Mouse (Mus musculus) MEL (cell line): ENCODE measurements around the gene Supt16. TPM values are rescaled to one million over a fixed set of nuclear protein-coding genes. Genes with fewer than 3 reads are reported as not detected.

Experiments used
- DNase-seq: peaks from one replicate; pipeline ENCODE4 v3.0.0; 2011; ENCODE audit warnings: low read depth, low spot score
- H3K27ac ChIP-seq: 2 replicates; pipeline ENCODE4 v1.5.1; 2012; ENCODE audit warnings: low read depth, mild to moderate bottlenecking, control low read depth, low read length, moderate library complexity; ENCODE audit not compliant: control insufficient read depth
- H3K27me3 ChIP-seq, 2 experiments: fragments of 150-350 bp in 1 of 2; sonication (generic) in 1 of 2; 2 replicates each; pipeline ENCODE4 v1.6.1; 2012; ENCODE audit warnings: low read length in 2 of 2, mild to moderate bottlenecking in 2 of 2, improper control_type of control experiment in 1 of 2, moderate library complexity in 1 of 2; ENCODE audit not compliant: insufficient read depth in 2 of 2, control insufficient read depth in 1 of 2
- H3K36me3 ChIP-seq, 2 experiments: 2 replicates each; pipeline ENCODE4 v1.6.1; 2012 to 2014; ENCODE audit warnings: low read length in 2 of 2, improper control_type of control experiment in 1 of 2, inconsistent platforms in 1 of 2, mild to moderate bottlenecking in 1 of 2; ENCODE audit not compliant: insufficient read depth in 2 of 2, control insufficient read depth in 1 of 2
- H3K4me1 ChIP-seq, 2 experiments: fragments of 150-350 bp in 1 of 2; sonication (generic) in 1 of 2; 2 replicates each; pipeline ENCODE4 v1.6.1; 2012; ENCODE audit warnings: low read length in 2 of 2, improper control_type of control experiment in 1 of 2, mild to moderate bottlenecking in 1 of 2; ENCODE audit not compliant: insufficient read depth in 2 of 2, control insufficient read depth in 1 of 2
- H3K4me3 ChIP-seq, 2 experiments: fragments of 150-350 bp in 1 of 2; sonication (generic) in 1 of 2; 2 replicates each; pipeline ENCODE4 v1.5.1; 2012; ENCODE audit warnings: low read depth in 2 of 2, low read length in 2 of 2, mild to moderate bottlenecking in 2 of 2, moderate library complexity in 2 of 2, control low read depth in 1 of 2, improper control_type of control experiment in 1 of 2; ENCODE audit not compliant: control insufficient read depth in 1 of 2, insufficient read depth in 1 of 2
- H3K79me2 ChIP-seq: 2 replicates; pipeline ENCODE4 v1.6.1; 2012; ENCODE audit warnings: mild to moderate bottlenecking, low read length, moderate library complexity; ENCODE audit not compliant: control insufficient read depth, poor library complexity, insufficient read depth
- H3K9ac ChIP-seq: 2 replicates; pipeline ENCODE4 v1.6.1; 2012; ENCODE audit warnings: low read depth, mild to moderate bottlenecking, control low read depth, low read length, moderate library complexity; ENCODE audit not compliant: control insufficient read depth, poor library complexity, severe bottlenecking
- H3K9me3 ChIP-seq: fragments of 150-350 bp; sonication (generic); replicated peaks from 2 replicates; pipeline ENCODE4 v1.6.1; 2012; ENCODE audit warnings: mild to moderate bottlenecking, low read length, improper control_type of control experiment, moderate library complexity; ENCODE audit not compliant: insufficient read depth
- BHLHE40 ChIP-seq: IDR thresholded peaks from 2 replicates; pipeline ENCODE4 v1.6.1; 2012; ENCODE audit warnings: low read depth, mild to moderate bottlenecking, inconsistent platforms, low read length, improper control_type of control experiment, borderline replicate concordance
- CHD2 ChIP-seq: IDR thresholded peaks from 2 replicates; pipeline ENCODE4 v1.6.1; 2011; ENCODE audit warnings: low read length, improper control_type of control experiment
- CTCF ChIP-seq, 3 experiments: IDR thresholded peaks in 2 of 3; conservative IDR thresholded peaks in 1 of 3; 2 replicates each; pipeline ENCODE4 v1.5.1; 2011 to 2012; ENCODE audit warnings: low read length in 3 of 3, low read depth in 2 of 3, mild to moderate bottlenecking in 2 of 3, improper control_type of control experiment in 1 of 3, inconsistent platforms in 1 of 3, mixed read lengths in 1 of 3, moderate library complexity in 1 of 3; ENCODE audit not compliant: control insufficient read depth in 1 of 3, insufficient read depth in 1 of 3, poor library complexity in 1 of 3, severe bottlenecking in 1 of 3
- E2F4 ChIP-seq: IDR thresholded peaks from 2 replicates; pipeline ENCODE4 v1.6.1; 2011; ENCODE audit warnings: low read depth, low read length, improper control_type of control experiment, borderline replicate concordance
- ELF1 ChIP-seq: IDR thresholded peaks from 2 replicates; pipeline ENCODE4 v1.6.1; 2014; ENCODE audit warnings: low read depth, mild to moderate bottlenecking, inconsistent platforms, low read length, improper control_type of control experiment, moderate library complexity
- GABPA ChIP-seq: IDR thresholded peaks from 2 replicates; pipeline ENCODE4 v1.6.1; 2012; ENCODE audit warnings: low read depth, mild to moderate bottlenecking, inconsistent platforms, low read length, improper control_type of control experiment, moderate library complexity
- GATA1 ChIP-seq: IDR thresholded peaks from 2 replicates; pipeline ENCODE4 v1.6.1; 2011; ENCODE audit warnings: low read depth, low read length, improper control_type of control experiment
- JUND ChIP-seq: IDR thresholded peaks from 2 replicates; pipeline ENCODE4 v1.6.1; 2011; ENCODE audit warnings: low read depth, mild to moderate bottlenecking, improper control_type of control experiment, low read length
- KAT2A ChIP-seq: conservative IDR thresholded peaks from 2 replicates; pipeline ENCODE4 v1.6.1; 2012; ENCODE audit warnings: low read depth, low read length, improper control_type of control experiment, inconsistent platforms
- MAX ChIP-seq: IDR thresholded peaks from 2 replicates; pipeline ENCODE4 v1.6.1; 2011; ENCODE audit warnings: low read length, improper control_type of control experiment
- MAZ ChIP-seq: IDR thresholded peaks from 2 replicates; pipeline ENCODE4 v1.6.1; 2012; ENCODE audit warnings: low read depth, mild to moderate bottlenecking, inconsistent platforms, low read length, improper control_type of control experiment
- MXI1 ChIP-seq: IDR thresholded peaks from 2 replicates; pipeline ENCODE4 v1.6.1; 2011; ENCODE audit warnings: mild to moderate bottlenecking, low read depth, low read length, improper control_type of control experiment
- POLR2A ChIP-seq, 2 experiments: IDR thresholded peaks; 2 replicates each; pipeline ENCODE4 v1.6.1; 2011 to 2012; ENCODE audit warnings: low read length in 2 of 2, mild to moderate bottlenecking in 2 of 2, control low read depth in 1 of 2, improper control_type of control experiment in 1 of 2, low read depth in 1 of 2, moderate library complexity in 1 of 2; ENCODE audit not compliant: control insufficient read depth in 1 of 2, insufficient read depth in 1 of 2, poor library complexity in 1 of 2
- POLR2AphosphoS5 ChIP-seq: IDR thresholded peaks from 2 replicates; pipeline ENCODE4 v1.6.1; 2012; ENCODE audit warnings: low read depth, borderline replicate concordance, mild to moderate bottlenecking, inconsistent platforms, low read length, moderate library complexity, mixed read lengths
- RAD21 ChIP-seq: IDR thresholded peaks from 2 replicates; pipeline ENCODE4 v1.6.1; 2011; ENCODE audit warnings: mild to moderate bottlenecking, low read depth, low read length, improper control_type of control experiment
- SIN3A ChIP-seq: IDR thresholded peaks from 2 replicates; pipeline ENCODE4 v1.6.1; 2012; ENCODE audit warnings: low read length, improper control_type of control experiment, inconsistent platforms
- TAL1 ChIP-seq: IDR thresholded peaks from 2 replicates; pipeline ENCODE4 v1.6.1; 2012; ENCODE audit warnings: mild to moderate bottlenecking, inconsistent platforms, low read length, moderate library complexity, mixed read lengths
- TBP ChIP-seq: IDR thresholded peaks from 2 replicates; pipeline ENCODE4 v1.8.0; 2011; ENCODE audit warnings: low read depth, low read length, improper control_type of control experiment
- TCF12 ChIP-seq: IDR thresholded peaks from 2 replicates; pipeline ENCODE4 v1.6.1; 2014; ENCODE audit warnings: low read depth, mild to moderate bottlenecking, inconsistent platforms, low read length, improper control_type of control experiment, moderate library complexity
- UBTF ChIP-seq: IDR thresholded peaks from 2 replicates; pipeline ENCODE4 v1.6.1; 2012; ENCODE audit warnings: low read depth, mild to moderate bottlenecking, inconsistent platforms, low read length, improper control_type of control experiment, moderate library complexity, borderline replicate concordance; ENCODE audit not compliant: insufficient read depth
- USF1 ChIP-seq: IDR thresholded peaks from 2 replicates; pipeline ENCODE4 v1.6.1; 2014; ENCODE audit warnings: low read depth, mild to moderate bottlenecking, inconsistent platforms, low read length, improper control_type of control experiment, moderate library complexity
- USF2 ChIP-seq, 2 experiments: IDR thresholded peaks; 2 replicates each; pipeline ENCODE4 v1.6.1; 2011 to 2012; ENCODE audit warnings: improper control_type of control experiment in 2 of 2, low read length in 2 of 2, borderline replicate concordance in 1 of 2, inconsistent platforms in 1 of 2, low read depth in 1 of 2, mild to moderate bottlenecking in 1 of 2; ENCODE audit not compliant: insufficient read depth in 1 of 2
- ZC3H11A ChIP-seq: IDR thresholded peaks from 2 replicates; pipeline ENCODE4 v1.6.1; 2012; ENCODE audit warnings: low read depth, mild to moderate bottlenecking, inconsistent platforms, low read length, improper control_type of control experiment
- ZKSCAN1 ChIP-seq: IDR thresholded peaks from 2 replicates; pipeline ENCODE4 v1.6.1; 2012; ENCODE audit warnings: low read depth, mild to moderate bottlenecking, inconsistent platforms, low read length, improper control_type of control experiment, moderate library complexity
- ZMIZ1 ChIP-seq: IDR thresholded peaks from 2 replicates; pipeline ENCODE4 v1.6.1; 2012; ENCODE audit warnings: low read depth, mild to moderate bottlenecking, inconsistent platforms, low read length, improper control_type of control experiment, moderate library complexity
- ZNF384 ChIP-seq: IDR thresholded peaks from 2 replicates; pipeline ENCODE4 v1.6.1; 2012; ENCODE audit warnings: low read depth, mild to moderate bottlenecking, inconsistent platforms, low read length, improper control_type of control experiment
- polyA plus RNA-seq, 2 experiments: library from polyadenylated mRNA; stranded (reverse) in 1 of 2; unstranded in 1 of 2; fragments of >175 nt in 1 of 2; fragments of >200 nt in 1 of 2; gene quantifications; 2 replicates each; pipeline versions ENCODE4 v1.2.1 to v1.2.4; 2012; ENCODE audit warnings: low replicate concordance in 2 of 2, low read depth in 1 of 2; ENCODE audit not compliant: insufficient read length in 2 of 2, insufficient read depth in 1 of 2, missing spikeins in 1 of 2
- total RNA-seq: library from RNA; depleted of rRNA; stranded (reverse); fragments of 300-350 nt; gene quantifications from 2 replicates; pipeline ENCODE4 v1.2.3, GENCODE M21; 2012

Supt16 gene
- total and polyA plus RNA-seq, 3 experiments: 87.1 to 145 (median 114) TPM

- peak; percentile 69 for TF ChIP-seq TCF12
- peak; percentile 79 for TF ChIP-seq MXI1
- TF ChIP-seq KAT2A: no peak
- no peak for TF ChIP-seq CTCF (IDR thresholded peaks at IDR 0.05 in 2 of 3, conservative IDR thresholded peaks at IDR 0.05 in 1 of 3; ENCODE audit: control insufficient read depth in 1 of 3, insufficient read depth in 1 of 3, low read depth in 2 of 3, low read length in 3 of 3, poor library complexity in 1 of 3, severe bottlenecking in 1 of 3)
These were observed 39.0 kb upstream of the Supt16 start (continued) for GRCm38 (mm10) chr14:52236216-52236615.

- no peak for TF ChIP-seq POLR2A (IDR thresholded peaks at IDR 0.05; ENCODE audit: control insufficient read depth in 1 of 2, insufficient read depth in 1 of 2, low read depth in 1 of 2, low read length in 2 of 2, poor library complexity in 1 of 2)
- no peak for TF ChIP-seq E2F4
- TF ChIP-seq TAL1: no peak
- no peak for TF ChIP-seq GABPA
- TF ChIP-seq CHD2: no peak
- no peak for TF ChIP-seq ELF1
- TF ChIP-seq RAD21: no peak
- TF ChIP-seq CTCF (IDR thresholded peaks at IDR 0.05 in 2 of 3, conservative IDR thresholded peaks at IDR 0.05 in 1 of 3; ENCODE audit: control insufficient read depth in 1 of 3, insufficient read depth in 1 of 3, low read depth in 2 of 3, low read length in 3 of 3, poor library complexity in 1 of 3, severe bottlenecking in 1 of 3): no peak
- TF ChIP-seq POLR2AphosphoS5: no peak
- TF ChIP-seq TBP: no peak
- no peak for TF ChIP-seq SIN3A
- no peak for TF ChIP-seq GATA1
- TF ChIP-seq ZKSCAN1: no peak
- no peak overlapping the region for H3K9ac ChIP-seq
- H3K4me1 ChIP-seq: peaks cover 6 to 19% of the 10 kb centered on the region in 2 experiments
- H3K9me3 ChIP-seq: no peaks in the 10 kb centered on the region
- H3K27me3 ChIP-seq: no peaks in the 10 kb centered on the region
- no peak overlapping the region for H3K4me3 ChIP-seq
- DNase-seq: no peak
- H3K36me3 ChIP-seq: peaks cover 20 to 24% of the 10 kb centered on the region in 2 experiments
- H3K79me2 ChIP-seq: peaks cover 10% of the 10 kb centered on the region
- H3K27ac ChIP-seq: no peak overlapping the region
These were observed 37.9 kb upstream of the Supt16 start for GRCm38 (mm10) chr14:52235165-52235564.

GRCm38 (mm10) chr14:52232249-52232648 lies 35.0 kb upstream of the Supt16 start:
- H3K36me3 ChIP-seq: peaks cover 14 to 22% of the 10 kb centered on the region in 2 experiments
- H3K79me2 ChIP-seq: peaks cover under 1% of the 10 kb centered on the region; the same call in 1 of the 2 replicates
- no peaks in the 10 kb centered on the region for H3K9me3 ChIP-seq
- no peak for TF ChIP-seq USF1
- no peak for TF ChIP-seq TBP
- no peak for TF ChIP-seq GABPA
- no peak for TF ChIP-seq BHLHE40
- no peak for TF ChIP-seq ZNF384
- no peak for TF ChIP-seq MAZ
- TF ChIP-seq POLR2AphosphoS5: no peak
- TF ChIP-seq MAX: no peak
- no peak for TF ChIP-seq ELF1
- no peak for TF ChIP-seq USF2 (IDR thresholded peaks at IDR 0.05; ENCODE audit: borderline replicate concordance in 1 of 2, insufficient read depth in 1 of 2, low read depth in 1 of 2, low read length in 2 of 2)
- no peak for TF ChIP-seq GATA1
- TF ChIP-seq ZMIZ1: no peak
- no peak for TF ChIP-seq E2F4
- no peak for TF ChIP-seq ZKSCAN1
- TF ChIP-seq JUND: no peak
- no peak for TF ChIP-seq UBTF
- TF ChIP-seq ZC3H11A: no peak
- TF ChIP-seq POLR2A (IDR thresholded peaks at IDR 0.05; ENCODE audit: control insufficient read depth in 1 of 2, insufficient read depth in 1 of 2, low read depth in 1 of 2, low read length in 2 of 2, poor library complexity in 1 of 2): no peak
- no peak for TF ChIP-seq TCF12
- H3K4me3 ChIP-seq: no peak overlapping the region
- H3K4me1 ChIP-seq: peaks cover 6 to 13% of the 10 kb centered on the region in 2 experiments
- peak; percentile 21 for DNase-seq
- no peak overlapping the region for H3K27ac ChIP-seq
- no peak overlapping the region for H3K9ac ChIP-seq
- H3K27me3 ChIP-seq: no peaks in the 10 kb centered on the region
